Mouse (Mus musculus): ENCODE data around the gene Gm20075.

GRCm38 (mm10) chr13:96126669-96127068, 45.5 kb upstream of the Gm20075 start:
- no peak for TF ChIP-seq CTCF (IDR thresholded peaks at IDR 0.05; ENCODE audit: insufficient read depth, low read length)
- no peak for TF ChIP-seq POLR2A (IDR thresholded peaks at IDR 0.05; ENCODE audit: borderline replicate concordance, extremely low read depth, low read depth, low read length)
